Mouse (Mus musculus) WW6 (cell line): ENCODE results near the gene Fanci.

Experiments used
- DNase-seq: peaks from one replicate; pipeline ENCODE4 v3.0.0-alpha.2; 2013; ENCODE audit warnings: low read depth, low spot score

The Fanci gene

GRCm38 (mm10) chr7:79387140-79387539 is 4.6 kb upstream of the Fanci start:
- DNase-seq, result no peak

GRCm38 (mm10) chr7:79387991-79388390 is 3.7 kb upstream of the Fanci start:
- no peak for DNase-seq

GRCm38 (mm10) chr7:79388671-79389206 is 3.0 kb upstream of the Fanci start:
- DNase-seq, result no peak

- no peak for DNase-seq
These were observed 1.5 kb upstream of the Fanci start for GRCm38 (mm10) chr7:79390141-79390708.

- no peak for DNase-seq
These were observed 258 bp upstream of the Fanci start for GRCm38 (mm10) chr7:79391471-79391870.

- no peak for DNase-seq
These were observed 1.3 kb downstream of the Fanci start for GRCm38 (mm10) chr7:79392860-79393513.

- no peak for DNase-seq
These were observed 2.2 kb downstream of the Fanci start for GRCm38 (mm10) chr7:79393924-79394323.

- DNase-seq, result no peak
These were observed 2.9 kb downstream of the Fanci start for GRCm38 (mm10) chr7:79394666-79395065.

- DNase-seq, result no peak
These were observed 3.5 kb downstream of the Fanci start for GRCm38 (mm10) chr7:79395186-79395585.

GRCm38 (mm10) chr7:79397446-79397963 is 5.8 kb downstream of the Fanci start:
- no peak for DNase-seq

GRCm38 (mm10) chr7:79398426-79398825 is 6.7 kb downstream of the Fanci start:
- DNase-seq, result no peak

- DNase-seq, result no peak
These were observed 7.2 kb downstream of the Fanci start for GRCm38 (mm10) chr7:79398971-79399370.

- no peak for DNase-seq
These were observed 8.6 kb downstream of the Fanci start for GRCm38 (mm10) chr7:79400296-79400695.

GRCm38 (mm10) chr7:79414449-79415375 is 23.0 kb downstream of the Fanci start:
- no peak for DNase-seq

GRCm38 (mm10) chr7:79419950-79420349 is 28.2 kb downstream of the Fanci start:
- no peak for DNase-seq

GRCm38 (mm10) chr7:79422876-79423275 is 31.1 kb downstream of the Fanci start:
- no peak for DNase-seq

GRCm38 (mm10) chr7:79425804-79426203 is 34.1 kb downstream of the Fanci start:
- no peak for DNase-seq

GRCm38 (mm10) chr7:79428243-79428642 is 36.5 kb downstream of the Fanci start:
- no peak for DNase-seq

GRCm38 (mm10) chr7:79440035-79440434 is 48.3 kb downstream of the Fanci start:
- DNase-seq, result no peak

GRCm38 (mm10) chr7:79447048-79447447 is 55.3 kb downstream of the Fanci start:
- no peak for DNase-seq

- DNase-seq, result no peak
These were observed 55.8 kb downstream of the Fanci start for GRCm38 (mm10) chr7:79447486-79447885.

GRCm38 (mm10) chr7:79461721-79462120 is 70.0 kb downstream of the Fanci start:
- no peak for DNase-seq
